Mouse (Mus musculus) liver, embryonic 16.5 days (tissue): Measurements from ENCODE around the gene Nckap5. TPM values are rescaled to one million over a fixed set of nuclear protein-coding genes. Genes with fewer than 3 reads are reported as not detected.
"Not testable (repeated sequence)": the region's sequence is repeated elsewhere in the genome, so short reads cannot be mapped to it uniquely, and the experiment has no call there.

ENCODE experiments used
- ATAC-seq: fragments of 200-750 bp; cut with Nextera tagmentation; 2 replicates; pipeline ENCODE4 v1.8.0; 2017; ENCODE audit warnings: low read depth, mild to moderate bottlenecking, moderate number of reproducible peaks, moderate library complexity
- H3K27ac ChIP-seq: fragments of 300-500 bp; sonication (generic); 2 replicates; pipeline ENCODE4 v1.5.1; 2014; ENCODE audit warnings: mild to moderate bottlenecking, low read length
- H3K27me3 ChIP-seq: fragments of 300-500 bp; sonication (generic); 2 replicates; pipeline ENCODE4 v1.6.1; 2014; ENCODE audit warnings: low read depth, low read length, mixed read lengths; ENCODE audit not compliant: control insufficient read depth, insufficient read depth
- H3K36me3 ChIP-seq: fragments of 300-500 bp; sonication (generic); 2 replicates; pipeline ENCODE4 v1.6.1; 2014; ENCODE audit warnings: mild to moderate bottlenecking; ENCODE audit not compliant: control insufficient read depth, insufficient read depth
- H3K4me1 ChIP-seq: fragments of 300-500 bp; sonication (generic); 2 replicates; pipeline ENCODE4 v1.6.1; 2014; ENCODE audit warnings: low read depth, low read length, mixed read lengths; ENCODE audit not compliant: control insufficient read depth
- H3K4me2 ChIP-seq: fragments of 300-500 bp; sonication (generic); 2 replicates; pipeline ENCODE4 v1.6.1; 2014; ENCODE audit warnings: low read depth, low read length, mixed read lengths
- H3K4me3 ChIP-seq: fragments of 300-500 bp; sonication (generic); 2 replicates; pipeline ENCODE4 v1.5.1; 2014; ENCODE audit warnings: low read depth, mild to moderate bottlenecking, low read length
- H3K9ac ChIP-seq: fragments of 300-500 bp; sonication (generic); 2 replicates; pipeline ENCODE4 v1.6.1; 2014; ENCODE audit warnings: low read depth, low read length
- H3K9me3 ChIP-seq: fragments of 300-500 bp; sonication (generic); replicated peaks from 2 replicates; pipeline ENCODE4 v1.6.1; 2016; ENCODE audit warnings: low read length; ENCODE audit not compliant: control insufficient read depth
- WGBS: fragments of 180-500 bp; shearing (Covaris S2); extraction: QIAGEN DNeasy Blood & Tissue Kit; methylation state at CpG from one replicate; pipeline ENCODE4 v1.1.7; 2014; ENCODE audit not compliant: insufficient replicate concordance; 5-methylcytosine and 5-hydroxymethylcytosine counted together
- polyA plus RNA-seq: library from polyadenylated mRNA; unstranded; fragments of >200 nt; fragmentation: Nextera tagmentation; extraction: Ambion mirVana; gene quantifications from 2 replicates; pipeline ENCODE4 v1.2.1, GENCODE M21; 2015

The Nckap5 gene
- polyA plus RNA-seq, 1 experiment from 2014 or later = 1.9 TPM

- Histone ChIP-seq H3K9me3 (no peaks in the 10 kb centered on the region), H3K27me3 (no peaks in the 10 kb centered on the region), H3K36me3 (no peaks in the 10 kb centered on the region), H3K4me2 (no peak overlapping the region), H3K4me3 (no peak overlapping the region), H3K9ac (no peak overlapping the region), H3K4me1 (no peaks in the 10 kb centered on the region), H3K27ac (no peak overlapping the region)
- no peak for ATAC-seq
- 65% methylated on average over 2 of the region's 2 CpGs for WGBS
Observed at GRCm38 (mm10) chr1:126070861-126071260, 759.7 kb downstream of the Nckap5 start.

GRCm38 (mm10) chr1:126051491-126051890 lies 779.1 kb downstream of the Nckap5 start:
- Histone ChIP-seq H3K9me3 (no peaks in the 10 kb centered on the region), H3K27ac (no peak overlapping the region), H3K4me1 (no peaks in the 10 kb centered on the region), H3K4me3 (no peak overlapping the region), H3K9ac (no peak overlapping the region), H3K36me3 (no peaks in the 10 kb centered on the region), H3K4me2 (no peak overlapping the region), H3K27me3 (no peaks in the 10 kb centered on the region)
- no peak for ATAC-seq
- WGBS = 54% methylated on average over 3 of the region's 3 CpGs

DNA sequence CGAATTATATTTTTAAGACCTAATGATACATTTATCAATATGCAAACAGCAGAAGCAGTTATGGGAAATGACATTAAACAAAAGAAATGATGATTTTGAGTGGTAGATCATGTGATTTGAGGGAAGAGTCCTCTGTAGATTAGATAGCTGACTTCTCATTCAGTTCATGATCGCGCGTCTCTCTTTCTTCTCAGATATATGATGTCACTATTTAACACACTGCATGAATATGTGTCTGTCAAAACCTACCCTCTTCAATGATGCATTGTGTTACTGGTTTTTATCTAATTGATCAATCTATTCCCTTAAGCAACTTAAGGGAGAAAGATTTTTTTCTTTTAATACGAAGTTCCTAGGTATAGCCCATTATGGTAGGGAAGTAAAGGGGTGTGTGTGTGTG lies 787.7 kb downstream of the Nckap5 start:
- Histone ChIP-seq H3K27me3 (no peaks in the 10 kb centered on the region), H3K27ac (no peak overlapping the region), H3K9ac (no peak overlapping the region), H3K9me3 (no peaks in the 10 kb centered on the region), H3K4me2 (no peak overlapping the region), H3K36me3 (no peaks in the 10 kb centered on the region), H3K4me3 (no peak overlapping the region), H3K4me1 (no peaks in the 10 kb centered on the region)
- 72% methylated on average over 5 of the region's 5 CpGs for WGBS
- no peak for ATAC-seq

DNA sequence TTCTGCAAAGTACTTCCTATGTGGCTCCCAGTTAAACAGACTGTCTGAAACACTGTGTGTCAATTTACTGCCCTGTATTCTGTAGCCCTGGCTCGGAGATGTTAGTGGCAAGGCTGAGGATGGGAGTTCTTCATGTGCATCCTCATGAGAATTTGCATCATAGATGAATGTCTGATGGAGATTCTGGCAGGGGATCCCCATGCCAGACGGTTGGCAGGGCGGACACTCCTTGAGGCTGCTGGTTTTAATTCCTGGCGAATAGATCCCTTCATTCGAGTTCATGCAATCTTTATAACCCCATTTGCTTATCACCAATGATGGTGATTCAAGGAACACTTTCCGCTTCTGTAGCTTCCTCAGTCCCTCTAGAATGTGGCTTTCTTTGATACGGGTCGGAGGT lies 803.1 kb downstream of the Nckap5 start:
- no peaks in the 10 kb centered on the region for H3K4me1 ChIP-seq
- H3K4me3 ChIP-seq = no peak overlapping the region
- no peak for ATAC-seq
- 72% methylated on average over 8 of the region's 8 CpGs for WGBS
- no peaks in the 10 kb centered on the region for H3K27me3 ChIP-seq
- no peak overlapping the region for H3K9ac ChIP-seq
- no peaks in the 10 kb centered on the region for H3K36me3 ChIP-seq
- no peaks in the 10 kb centered on the region for H3K9me3 ChIP-seq
- no peak overlapping the region for H3K4me2 ChIP-seq
- no peak overlapping the region for H3K27ac ChIP-seq

GRCm38 (mm10) chr1:126024518-126024917 lies 806.1 kb downstream of the Nckap5 start:
- Histone ChIP-seq H3K27me3 (no peaks in the 10 kb centered on the region), H3K9me3 (no peaks in the 10 kb centered on the region), H3K4me3 (no peak overlapping the region), H3K4me2 (no peak overlapping the region), H3K4me1 (no peaks in the 10 kb centered on the region), H3K36me3 (no peaks in the 10 kb centered on the region), H3K9ac (no peak overlapping the region), H3K27ac (no peak overlapping the region)
- no peak for ATAC-seq
- 61% methylated on average over 6 of the region's 6 CpGs for WGBS

DNA sequence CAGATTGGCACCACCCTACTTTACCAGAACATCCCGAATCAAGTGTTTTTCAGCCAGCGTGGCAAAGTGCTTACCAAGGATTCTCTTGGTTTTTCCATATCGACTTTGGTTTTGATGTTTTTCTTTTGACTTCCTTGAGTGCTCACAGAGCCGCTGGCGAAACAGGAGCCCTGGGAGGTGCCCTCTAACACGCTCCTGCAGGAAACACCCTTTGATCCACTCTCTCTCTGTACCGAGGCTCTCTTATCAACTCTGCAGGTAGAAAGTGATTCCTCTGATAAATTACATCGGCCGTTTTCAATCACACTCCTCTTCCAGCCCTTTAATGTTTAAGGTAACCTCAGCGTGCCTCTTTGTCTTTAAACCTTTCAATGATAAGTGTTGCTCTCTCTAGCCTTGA lies 807.6 kb downstream of the Nckap5 start:
- Histone ChIP-seq H3K27ac (no peak overlapping the region), H3K27me3 (no peaks in the 10 kb centered on the region), H3K4me2 (no peak overlapping the region), H3K36me3 (no peaks in the 10 kb centered on the region), H3K4me1 (no peaks in the 10 kb centered on the region), H3K9me3 (no peaks in the 10 kb centered on the region), H3K9ac (no peak overlapping the region), H3K4me3 (no peak overlapping the region)
- no peak for ATAC-seq
- 44% methylated on average over 10 of the region's 10 CpGs for WGBS

DNA sequence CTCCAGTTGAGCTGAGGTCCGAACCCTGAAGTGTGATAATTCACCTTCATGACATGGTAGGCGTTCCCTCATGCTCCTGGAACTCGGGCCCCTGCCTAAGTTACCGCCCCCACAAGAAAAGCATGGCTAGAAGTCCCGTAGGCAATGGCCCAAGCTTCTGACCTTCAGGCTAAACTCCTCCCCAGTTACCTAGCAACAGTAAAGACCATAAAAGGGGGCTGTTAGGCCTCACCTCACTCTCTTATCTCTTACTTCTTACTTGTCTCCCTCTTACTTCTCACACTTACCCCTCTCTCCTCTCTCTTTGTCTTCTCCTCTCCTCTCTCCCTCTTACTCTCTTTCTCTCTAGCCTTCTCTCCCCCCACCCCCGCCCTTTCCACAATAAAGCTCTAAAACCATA lies 811.9 kb downstream of the Nckap5 start:
- WGBS = 67% methylated on average over 6 of the region's 6 CpGs
- not testable (repeated sequence) for H3K4me3 ChIP-seq, ATAC-seq, H3K9ac ChIP-seq, H3K36me3 ChIP-seq, H3K27ac ChIP-seq, H3K4me2 ChIP-seq, H3K4me1 ChIP-seq, H3K9me3 ChIP-seq, H3K27me3 ChIP-seq

DNA sequence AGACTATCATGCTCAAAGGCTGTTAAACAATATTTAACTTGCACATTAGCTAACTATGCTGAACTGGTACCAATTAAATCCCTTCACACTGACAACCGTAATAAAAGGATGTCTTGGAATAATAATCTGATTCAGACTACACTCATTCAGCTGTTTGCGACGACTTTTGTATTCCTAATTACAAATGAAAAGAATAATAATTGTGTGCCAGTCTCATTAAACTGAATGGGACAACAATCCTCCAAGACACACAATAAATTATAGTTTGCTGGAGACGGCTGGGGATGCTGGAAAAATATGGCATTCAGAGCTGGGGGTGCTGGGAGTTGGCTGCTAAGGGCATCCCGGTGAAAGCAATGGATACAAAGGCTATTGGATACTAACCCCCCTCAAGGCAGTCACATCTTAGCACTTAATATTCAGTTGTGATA lies 818.9 kb downstream of the Nckap5 start:
- Histone ChIP-seq H3K4me1 (no peaks in the 10 kb centered on the region), H3K9ac (no peak overlapping the region), H3K27ac (no peak overlapping the region), H3K36me3 (no peaks in the 10 kb centered on the region), H3K4me2 (no peak overlapping the region), H3K27me3 (no peaks in the 10 kb centered on the region), H3K9me3 (no peaks in the 10 kb centered on the region), H3K4me3 (no peak overlapping the region)
- 77% methylated on average over 5 of the region's 5 CpGs for WGBS
- no peak for ATAC-seq

DNA sequence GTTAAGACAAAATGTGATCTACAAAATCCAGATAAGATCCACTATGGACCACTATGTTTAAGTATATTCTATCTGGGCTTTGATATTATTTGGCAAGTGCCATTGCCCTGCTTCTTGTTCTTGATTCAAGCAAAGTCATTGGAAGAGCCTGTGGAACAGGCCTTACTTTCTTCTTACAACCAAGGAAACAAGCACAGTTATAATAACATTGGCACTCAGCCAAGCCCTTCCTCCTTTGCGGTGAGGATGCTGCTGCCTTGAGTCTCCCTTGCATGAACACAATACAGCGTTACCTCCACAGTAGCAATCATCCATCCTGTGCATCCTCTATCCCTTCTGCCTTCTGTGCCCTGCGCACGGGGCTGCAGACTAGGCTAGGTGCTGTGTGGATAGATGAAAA lies 823.0 kb downstream of the Nckap5 start:
- Histone ChIP-seq H3K4me1 (no peaks in the 10 kb centered on the region), H3K9me3 (no peaks in the 10 kb centered on the region), H3K36me3 (no peaks in the 10 kb centered on the region), H3K4me3 (no peak overlapping the region), H3K27ac (no peak overlapping the region), H3K4me2 (no peak overlapping the region), H3K9ac (no peak overlapping the region), H3K27me3 (no peaks in the 10 kb centered on the region)
- WGBS = 59% methylated on average over 4 of the region's 4 CpGs
- ATAC-seq = no peak

DNA sequence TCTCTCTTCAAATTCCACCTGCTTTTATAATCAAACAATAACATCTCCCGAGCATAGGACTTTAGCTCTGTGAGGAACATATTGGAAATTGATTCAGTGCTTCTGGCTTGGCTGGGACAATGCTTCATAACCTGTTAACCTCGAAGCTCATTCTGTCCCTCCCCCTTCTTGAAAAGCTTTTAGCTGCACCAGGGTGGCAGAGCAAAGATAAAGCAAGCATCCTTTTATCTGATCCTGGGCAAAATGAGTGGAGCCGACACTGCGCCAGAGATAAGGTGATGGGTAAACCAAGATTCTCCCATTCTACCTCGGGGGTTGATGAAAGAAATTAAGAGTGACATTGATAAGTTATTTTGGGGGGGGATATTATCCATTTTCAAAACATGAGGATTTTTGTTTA lies 824.9 kb downstream of the Nckap5 start:
- Histone ChIP-seq H3K9ac (no peak overlapping the region), H3K27ac (no peak overlapping the region)

More for the DNA sequence above, 824.9 kb downstream of the Nckap5 start:
- no peak overlapping the region for H3K4me3 ChIP-seq
- no peaks in the 10 kb centered on the region for H3K4me1 ChIP-seq
- no peak overlapping the region for H3K4me2 ChIP-seq
- no peaks in the 10 kb centered on the region for H3K9me3 ChIP-seq
- 30% methylated on average over 5 of the region's 5 CpGs for WGBS
- no peaks in the 10 kb centered on the region for H3K27me3 ChIP-seq
- H3K36me3 ChIP-seq = no peaks in the 10 kb centered on the region
- ATAC-seq = no peak
